Mouse (Mus musculus): Measurements from ENCODE around the gene Cacna2d2.

Cacna2d2 gene

DNA sequence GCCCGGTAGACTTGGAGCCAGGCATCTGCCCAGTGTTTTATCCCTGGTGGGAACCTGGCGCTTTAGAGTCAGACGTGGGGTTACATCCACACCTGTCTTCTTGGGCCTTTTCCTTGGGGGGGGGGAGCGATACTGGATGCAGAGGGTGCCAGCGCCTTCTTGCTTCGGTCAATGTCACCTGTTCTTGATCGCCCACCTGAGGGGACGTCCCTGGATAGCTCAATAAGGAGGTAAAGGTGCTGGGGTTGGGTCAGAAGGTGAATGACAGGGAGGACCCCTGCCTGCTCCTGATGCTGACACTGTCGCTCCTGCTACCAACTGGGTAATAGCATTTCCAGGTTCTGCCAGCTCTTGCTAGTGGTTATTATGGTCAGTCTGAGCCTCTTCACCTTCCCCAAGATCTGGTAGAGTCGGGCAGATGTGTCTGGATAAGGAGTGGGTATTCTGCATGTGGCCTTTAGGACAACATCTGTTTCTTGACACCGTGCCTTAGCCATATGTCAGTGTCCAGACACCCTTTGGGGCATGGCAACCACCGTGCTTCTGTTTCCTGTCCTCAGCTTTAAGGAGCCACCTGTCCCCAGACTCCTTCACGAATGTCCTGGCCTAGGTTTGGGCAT, 1.4 kb downstream of the Cacna2d2 start:
- DNase-seq (ENCODE audit: low spot score in 2 of 2), result no peak

DNA sequence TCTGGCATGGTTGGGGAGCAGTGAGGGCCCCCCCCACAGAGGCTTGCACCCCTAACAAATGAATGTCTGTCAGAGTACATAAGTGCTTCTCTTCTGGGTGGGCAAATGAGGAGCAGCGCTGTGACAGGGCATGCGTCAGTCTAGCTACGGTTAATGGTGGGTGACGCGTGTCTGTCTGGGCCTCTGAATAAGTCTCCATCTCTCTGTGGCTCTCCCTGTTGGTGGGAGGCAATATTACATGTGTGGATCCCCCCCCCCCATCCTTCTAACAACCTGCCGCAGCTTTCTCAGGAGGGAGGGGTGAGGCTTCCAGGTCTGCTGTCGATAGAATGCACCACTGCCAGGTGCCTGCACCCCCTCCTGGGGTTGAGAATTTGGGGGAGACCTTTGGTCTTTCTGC, 3.7 kb downstream of the Cacna2d2 start:
- DNase-seq (ENCODE audit: low spot score in 2 of 2), result no peak

DNA sequence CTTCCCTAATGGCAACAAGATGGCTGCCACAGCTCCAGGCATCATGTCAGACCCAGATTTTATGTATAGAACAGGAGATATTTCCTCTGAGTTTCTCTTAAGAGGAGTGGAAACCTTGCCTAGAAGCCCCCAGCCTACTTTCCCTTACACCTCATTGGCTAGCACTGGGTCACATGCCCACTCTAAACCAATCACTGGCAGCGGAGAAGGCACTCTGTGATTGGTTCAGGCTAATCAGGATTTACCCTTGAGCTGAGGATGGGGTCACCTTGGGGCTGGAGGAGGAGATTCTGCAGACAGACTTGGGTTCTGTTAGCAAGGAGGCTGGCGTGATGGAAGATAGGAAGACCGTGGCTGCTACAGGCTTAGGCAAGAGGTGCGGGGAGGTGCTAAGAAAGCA, 10.0 kb downstream of the Cacna2d2 start:
- DNase-seq (ENCODE audit: low spot score in 2 of 2), result no peak

DNA sequence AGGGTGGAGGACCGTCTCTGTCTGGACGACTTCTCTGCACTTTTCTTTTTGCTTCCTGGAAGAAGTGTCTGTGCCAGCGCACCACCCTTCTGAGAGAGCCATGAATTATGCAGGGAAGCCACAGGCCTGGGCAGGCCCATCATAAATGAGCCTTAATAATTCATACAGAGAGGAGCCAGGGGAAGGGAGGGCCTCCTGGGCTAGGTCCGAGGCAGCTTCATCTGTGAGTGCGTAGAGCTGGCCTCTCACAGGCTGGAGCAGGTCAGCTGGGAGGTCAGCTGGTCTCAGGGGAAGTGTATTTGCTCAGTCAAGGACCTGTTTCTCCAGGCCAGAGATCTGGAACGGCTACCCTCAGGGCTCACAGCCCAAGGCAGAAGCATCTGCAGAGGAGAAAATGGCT, 17.7 kb downstream of the Cacna2d2 start:
- no peak for DNase-seq (ENCODE audit: low spot score in 2 of 2)

DNA sequence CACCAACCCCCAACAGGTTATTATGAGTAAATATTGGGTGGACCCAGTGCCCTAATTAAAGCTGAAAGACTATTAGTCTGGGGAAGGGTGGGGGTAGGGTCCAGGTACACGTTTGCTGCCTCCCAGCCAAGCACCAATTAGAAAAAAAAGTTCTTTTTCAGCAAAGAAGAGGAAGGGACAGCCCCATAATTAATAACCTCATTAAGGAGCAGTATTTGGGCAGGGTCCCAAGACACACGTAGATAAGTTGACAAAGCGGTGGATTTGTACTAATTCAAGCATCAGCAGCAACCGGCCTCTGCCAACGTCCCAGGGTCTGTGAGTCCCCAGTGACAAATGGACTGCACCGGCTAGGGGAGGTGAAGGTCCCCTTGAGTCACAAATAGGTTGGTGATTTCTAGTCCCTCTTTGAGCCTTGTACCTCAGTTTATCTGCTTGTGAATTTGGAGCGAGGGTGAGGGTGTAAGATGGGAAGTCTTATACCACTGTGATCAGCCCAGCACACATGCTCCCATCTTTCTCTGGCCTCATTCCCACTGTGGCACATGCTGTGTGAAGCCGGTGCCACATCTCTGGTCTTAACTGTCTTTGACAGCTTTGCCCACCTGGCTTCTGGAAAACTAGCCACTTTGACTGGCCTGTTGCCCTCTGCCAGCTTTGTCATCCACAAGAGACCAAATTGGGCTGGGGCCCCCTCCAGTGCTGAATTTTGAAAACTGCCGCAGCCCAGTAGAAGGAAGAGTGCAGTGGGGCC, 20.3 kb downstream of the Cacna2d2 start:
- DNase-seq (ENCODE audit: low spot score in 2 of 2), result no peak

DNA sequence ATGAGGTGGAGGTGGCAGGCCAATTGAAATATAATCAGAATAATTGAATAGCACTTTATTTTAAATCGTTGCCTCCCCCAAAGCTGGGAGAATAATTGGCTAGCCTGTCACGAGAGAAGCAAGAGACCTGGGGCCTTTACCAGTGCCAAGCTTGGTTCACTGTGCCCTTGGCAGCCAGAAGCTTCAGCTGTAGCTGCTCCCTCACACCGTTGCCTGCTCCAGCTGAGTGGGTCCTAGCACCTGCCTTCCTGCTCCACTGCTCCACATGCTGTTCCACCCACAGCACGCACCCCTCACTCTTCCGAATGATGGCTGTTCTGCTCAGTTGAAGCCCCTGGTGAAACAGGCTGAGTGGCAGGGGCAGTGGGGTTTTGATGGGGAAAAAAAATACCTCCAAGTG, 21.5 kb downstream of the Cacna2d2 start:
- no peak for DNase-seq (ENCODE audit: low spot score in 2 of 2)

DNA sequence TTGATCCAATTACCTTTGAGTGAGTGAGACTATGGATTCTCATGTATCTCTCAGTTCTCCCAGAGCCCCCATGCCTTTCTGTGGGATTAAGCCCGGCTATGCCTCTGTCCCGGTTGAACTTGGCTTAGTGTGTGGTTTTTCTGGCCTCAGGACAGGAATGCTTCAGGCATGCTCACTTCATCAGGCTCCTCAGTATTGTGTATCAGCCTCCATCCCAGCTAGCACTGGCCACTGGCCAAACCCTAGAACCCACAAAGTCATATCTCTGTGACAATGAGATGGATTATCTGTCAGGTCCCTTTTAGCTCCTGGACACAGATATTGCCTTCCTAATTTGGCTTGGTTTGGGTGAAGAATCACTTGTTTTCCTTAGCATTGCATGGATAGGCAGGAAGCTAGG, 23.5 kb downstream of the Cacna2d2 start:
- no peak for DNase-seq (ENCODE audit: low spot score in 2 of 2)

DNA sequence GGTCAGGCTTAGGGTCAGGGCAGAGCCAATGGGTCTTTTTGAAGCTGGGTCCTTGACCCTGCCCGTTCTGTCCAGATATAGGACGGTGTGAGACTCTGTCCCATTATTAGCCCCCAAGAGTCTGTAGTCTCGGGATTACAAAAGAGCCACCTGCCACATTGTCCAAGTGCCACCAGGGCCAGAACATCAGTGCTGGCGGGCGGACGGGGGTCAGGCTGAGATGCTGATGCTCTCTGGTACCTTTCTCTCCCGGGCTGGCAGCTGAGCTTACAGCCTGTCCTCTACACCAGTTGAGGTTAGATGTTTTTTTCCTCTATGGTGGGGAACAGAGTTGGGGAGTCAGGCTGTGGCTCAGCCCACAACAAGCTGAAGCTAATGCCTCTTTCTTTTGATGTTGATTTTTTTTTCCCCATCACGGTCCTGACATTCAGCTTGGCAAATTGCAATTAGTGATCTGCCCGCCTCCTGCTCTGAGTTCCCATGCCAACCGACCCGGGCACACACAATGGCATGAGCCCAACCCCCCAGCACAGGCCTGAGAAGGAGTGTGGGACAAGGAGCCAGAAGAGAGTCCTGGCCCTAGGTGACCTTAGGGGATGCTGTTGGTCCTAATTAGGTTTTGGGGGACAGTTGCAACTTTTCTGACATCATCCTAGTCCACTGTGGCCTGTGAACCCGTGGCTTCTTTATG, 25.2 kb downstream of the Cacna2d2 start:
- no peak for DNase-seq (ENCODE audit: low spot score in 2 of 2)

DNA sequence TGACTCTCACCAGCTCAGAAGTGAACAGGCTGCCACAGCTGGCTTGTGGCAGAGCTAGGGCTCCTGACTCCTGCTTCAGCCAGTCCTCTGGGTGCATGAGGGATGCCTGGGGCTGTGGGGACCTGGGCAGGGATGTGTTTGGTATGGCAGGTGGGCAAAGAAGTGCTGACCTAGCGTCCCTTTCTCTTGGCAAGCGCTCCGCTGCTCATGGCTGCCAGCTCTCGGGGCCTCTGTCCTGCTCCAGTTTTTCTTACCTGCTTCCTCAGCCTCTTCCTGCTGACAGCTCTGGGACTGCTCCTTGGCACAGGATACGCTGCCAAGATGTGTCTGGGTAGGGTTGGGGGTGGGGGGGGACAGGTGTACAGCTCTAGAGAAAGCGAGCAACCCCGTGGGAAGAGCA, 28.5 kb downstream of the Cacna2d2 start:
- DNase-seq (ENCODE audit: low spot score in 2 of 2), result no peak

DNA sequence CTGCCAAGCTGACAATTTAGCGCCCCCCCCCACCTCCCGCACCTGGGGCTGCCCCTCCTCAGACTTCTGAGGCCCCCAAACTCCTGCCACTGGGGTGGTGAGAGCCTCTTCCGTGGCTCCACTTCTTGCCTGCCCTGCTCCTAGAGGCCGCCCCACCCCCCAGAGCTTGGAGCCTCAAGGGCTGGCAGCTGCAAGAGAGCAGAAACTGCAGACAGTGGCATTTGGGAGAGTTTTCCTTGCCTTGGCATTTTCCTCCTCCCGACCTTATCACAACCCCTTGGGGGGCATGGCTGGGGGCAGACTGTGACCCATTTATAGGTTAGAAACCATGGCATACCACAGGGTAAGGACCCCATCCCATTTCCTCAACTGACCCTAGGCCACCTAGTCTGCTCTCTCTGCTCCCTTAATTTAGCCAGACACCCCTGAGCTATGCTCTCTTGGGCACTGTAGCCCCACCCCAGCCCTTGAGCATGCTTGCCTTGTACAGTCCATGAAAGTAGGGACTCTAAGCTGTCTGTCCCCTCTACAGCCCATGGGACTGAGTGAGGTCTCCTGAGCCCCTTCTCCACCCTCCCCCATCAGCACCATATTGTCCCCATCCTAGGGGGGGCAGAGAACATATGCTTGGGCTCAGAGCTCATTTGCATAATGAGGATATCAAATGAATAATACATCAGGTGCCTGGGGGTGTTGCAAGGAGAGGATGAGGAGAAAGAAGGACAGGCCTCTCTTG, 29.2 kb downstream of the Cacna2d2 start:
- no peak for DNase-seq (ENCODE audit: low spot score in 2 of 2)

DNA sequence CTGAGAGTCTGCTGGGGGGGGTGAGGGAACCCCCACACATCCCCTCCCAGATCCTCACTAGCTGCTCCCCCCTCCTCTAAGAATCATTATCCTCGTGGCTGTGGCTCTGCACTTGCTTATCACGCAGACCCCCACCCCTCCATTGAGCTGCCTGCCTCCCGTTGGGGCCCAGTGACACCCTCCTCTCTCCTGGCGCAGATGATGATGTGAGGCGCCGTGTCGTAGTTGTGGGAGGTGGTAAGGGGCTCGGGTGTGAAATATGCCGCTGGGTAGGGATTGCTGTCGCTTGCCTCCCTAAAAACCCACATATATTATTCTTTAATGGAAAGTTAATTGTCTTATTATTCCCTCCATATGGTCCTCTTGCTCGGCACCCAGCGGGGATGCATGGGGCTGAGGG, 31.0 kb downstream of the Cacna2d2 start:
- no peak for DNase-seq (ENCODE audit: low spot score in 2 of 2)

DNA sequence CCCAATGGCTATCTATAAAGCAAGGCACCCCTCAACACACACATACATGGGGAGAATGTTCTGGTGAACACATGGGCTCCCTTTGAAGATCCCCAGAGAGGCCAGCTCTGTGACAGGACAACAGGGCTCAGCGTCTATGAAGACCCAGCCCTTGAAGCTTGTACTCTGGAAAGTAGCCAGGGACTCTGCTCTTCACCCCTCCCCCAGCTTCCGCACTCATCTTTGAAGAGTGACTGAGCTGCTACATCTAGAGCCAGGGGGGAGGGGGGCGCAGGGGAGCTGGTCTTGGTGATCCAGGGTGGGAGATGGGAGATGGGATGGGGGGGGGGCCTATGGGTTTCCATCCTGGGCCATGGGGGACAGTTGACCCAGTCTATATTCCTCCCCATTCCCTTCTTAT, 33.1 kb downstream of the Cacna2d2 start:
- no peak for DNase-seq (ENCODE audit: low spot score in 2 of 2)

DNA sequence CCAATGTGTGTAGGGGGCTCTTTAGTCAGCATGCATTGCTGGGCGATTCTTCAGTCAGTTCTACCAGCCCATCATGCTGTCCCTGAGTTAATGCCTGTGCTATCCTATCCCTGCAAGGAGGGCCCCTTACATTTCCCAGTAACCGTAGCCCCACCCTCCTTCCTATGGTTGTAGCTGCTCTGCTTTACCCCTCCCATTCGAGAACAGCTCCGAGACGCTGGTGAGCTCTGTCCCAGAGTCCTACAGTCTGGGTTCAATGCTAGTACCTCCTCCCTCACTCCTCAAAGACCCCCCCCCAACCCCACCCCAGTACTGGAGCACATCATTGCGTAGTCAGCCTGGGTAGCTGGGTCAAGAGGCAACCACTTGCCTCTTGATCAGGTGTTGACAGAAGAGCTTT, 35.4 kb downstream of the Cacna2d2 start:
- no peak for DNase-seq (ENCODE audit: low spot score in 2 of 2)

DNA sequence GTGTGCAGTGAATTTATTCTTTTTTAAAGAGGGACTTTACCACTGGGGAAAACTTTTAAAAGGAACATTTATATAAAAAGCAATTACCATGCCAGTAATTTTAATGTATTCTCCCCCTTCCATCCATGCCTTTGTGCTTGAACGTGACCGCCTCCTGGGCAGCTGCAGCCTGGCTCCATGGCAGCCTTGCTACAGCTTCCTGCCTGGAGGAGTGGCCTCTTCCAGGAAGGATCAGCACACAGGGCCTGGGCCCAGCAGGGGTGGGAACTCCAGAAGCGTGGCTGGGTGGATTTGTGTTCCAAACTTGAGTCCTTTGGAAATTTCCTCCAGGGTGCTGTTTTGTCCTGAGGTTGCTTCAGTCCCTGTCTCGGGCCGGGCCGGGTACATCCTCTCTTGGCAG, 35.9 kb downstream of the Cacna2d2 start:
- no peak for DNase-seq (ENCODE audit: low spot score in 2 of 2)

DNA sequence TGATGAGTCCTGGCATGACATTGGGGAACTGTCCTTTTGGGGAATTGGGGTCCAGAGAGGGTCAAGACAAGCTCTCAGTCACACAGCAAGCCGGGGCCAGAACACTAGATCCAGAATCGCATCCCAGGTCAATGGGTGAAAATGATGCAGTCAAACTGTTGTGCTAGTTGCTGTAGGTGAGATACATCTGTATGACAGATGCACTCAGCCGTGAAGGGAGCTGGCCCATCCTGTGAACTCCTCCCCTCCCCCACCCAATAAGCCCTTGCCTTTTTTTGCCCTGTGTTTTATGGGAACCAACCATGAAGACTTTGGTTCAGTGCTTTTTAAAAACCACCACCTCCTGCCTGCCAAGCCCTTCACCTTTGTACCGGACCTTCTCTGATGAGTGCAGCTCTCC, 43.5 kb downstream of the Cacna2d2 start:
- no peak for DNase-seq (ENCODE audit: low spot score in 2 of 2)

DNA sequence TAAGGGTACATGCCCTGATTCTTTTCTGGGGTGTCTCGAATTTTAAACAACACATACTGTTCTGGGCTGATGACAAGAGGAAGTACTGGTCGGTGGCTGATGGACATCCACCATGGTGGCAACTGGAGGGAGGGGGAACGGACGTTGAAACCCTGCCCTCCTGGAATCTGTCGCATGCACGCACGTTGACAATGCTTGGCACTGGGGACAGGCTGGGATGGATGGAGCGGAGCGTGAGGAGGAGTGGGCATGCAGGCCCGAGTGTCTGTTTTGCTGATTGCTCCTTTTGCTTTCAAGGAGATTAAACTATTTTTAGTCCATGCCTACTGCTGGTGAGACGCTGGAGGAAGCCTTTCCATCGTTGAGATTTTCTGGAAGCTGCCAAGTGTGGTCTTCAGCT, 43.9 kb downstream of the Cacna2d2 start:
- DNase-seq (ENCODE audit: low spot score in 2 of 2), result peak in 1 of 2 experiments; percentile 18

DNA sequence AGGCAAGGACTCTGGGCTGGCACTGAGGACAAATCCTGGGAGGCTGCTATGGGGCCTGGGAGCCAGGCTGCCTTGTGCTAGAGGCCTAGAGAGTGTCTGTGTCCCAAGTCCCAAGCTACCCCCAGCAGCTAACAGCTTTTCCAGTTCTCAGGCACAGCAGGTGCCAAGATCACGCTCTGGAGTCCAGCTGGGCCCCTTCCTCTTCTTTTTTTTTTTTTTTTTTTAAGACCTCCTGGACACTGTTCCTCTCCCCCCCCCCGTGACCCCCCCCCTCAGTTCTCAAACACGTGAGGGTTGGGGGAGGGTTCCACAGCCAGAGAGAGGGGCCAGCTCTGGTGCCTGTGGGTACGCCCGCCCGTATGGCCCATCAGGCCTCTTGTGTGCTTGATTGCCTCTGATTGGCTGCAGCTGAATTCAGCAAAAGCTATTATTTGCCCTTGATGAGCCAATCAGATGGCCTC, 45.6 kb downstream of the Cacna2d2 start:
- no peak for DNase-seq (ENCODE audit: low spot score in 2 of 2)

DNA sequence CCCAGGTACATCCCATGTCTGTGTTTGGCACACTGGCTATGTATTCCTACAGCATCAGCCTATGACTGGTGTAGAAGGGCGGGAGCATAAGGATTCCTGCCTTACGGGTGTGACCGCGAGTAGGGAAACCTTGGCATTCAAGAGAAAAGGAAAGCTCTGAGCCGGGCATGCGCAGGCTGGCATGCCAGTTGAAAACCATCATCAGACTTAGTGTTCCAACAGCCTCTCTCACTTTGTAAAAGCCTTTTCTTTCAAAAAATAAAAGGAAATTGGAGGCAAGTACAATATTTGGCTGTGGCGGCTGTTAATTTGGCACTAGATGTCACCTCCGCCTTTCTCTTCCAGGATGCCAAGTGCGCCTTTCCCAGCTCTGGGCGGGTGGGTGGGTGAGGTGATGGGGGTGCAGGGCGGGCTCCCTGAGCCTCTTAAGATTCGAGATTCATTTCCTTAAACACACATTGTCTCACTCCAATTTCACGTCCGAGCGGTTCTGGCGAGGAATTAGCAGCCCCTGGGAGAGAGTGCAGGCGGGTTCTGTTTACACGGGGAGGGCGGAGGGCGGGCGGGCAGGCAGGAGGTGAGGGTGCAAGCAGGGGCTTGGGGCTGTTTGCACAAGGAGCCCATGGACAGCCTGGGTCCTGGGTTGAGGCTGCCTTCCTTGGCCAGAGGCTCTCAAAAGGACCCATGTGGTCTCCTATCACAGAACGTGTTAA, 49.5 kb downstream of the Cacna2d2 start:
- peak in 1 of 2 experiments; percentile 30 for DNase-seq (ENCODE audit: low spot score in 2 of 2)

DNA sequence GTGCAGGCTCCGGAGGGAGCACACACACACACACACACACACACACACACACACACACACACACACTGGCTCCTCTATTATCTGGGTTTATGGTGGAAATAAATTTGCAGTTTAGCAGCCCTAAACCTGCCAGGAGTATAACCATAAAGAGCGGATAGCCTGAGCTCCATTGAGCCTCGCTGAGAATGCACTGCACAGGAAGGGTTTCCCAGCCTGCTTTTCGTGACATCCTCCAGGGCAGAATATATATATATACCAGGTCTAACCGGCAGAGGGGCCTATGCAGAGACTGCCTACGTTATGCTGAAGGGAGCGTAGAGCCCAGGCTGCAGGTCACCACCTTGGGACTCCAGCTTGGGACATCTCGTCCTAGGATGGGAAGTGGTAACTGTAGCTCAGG, 52.0 kb downstream of the Cacna2d2 start:
- DNase-seq (ENCODE audit: low spot score in 2 of 2), result no peak

DNA sequence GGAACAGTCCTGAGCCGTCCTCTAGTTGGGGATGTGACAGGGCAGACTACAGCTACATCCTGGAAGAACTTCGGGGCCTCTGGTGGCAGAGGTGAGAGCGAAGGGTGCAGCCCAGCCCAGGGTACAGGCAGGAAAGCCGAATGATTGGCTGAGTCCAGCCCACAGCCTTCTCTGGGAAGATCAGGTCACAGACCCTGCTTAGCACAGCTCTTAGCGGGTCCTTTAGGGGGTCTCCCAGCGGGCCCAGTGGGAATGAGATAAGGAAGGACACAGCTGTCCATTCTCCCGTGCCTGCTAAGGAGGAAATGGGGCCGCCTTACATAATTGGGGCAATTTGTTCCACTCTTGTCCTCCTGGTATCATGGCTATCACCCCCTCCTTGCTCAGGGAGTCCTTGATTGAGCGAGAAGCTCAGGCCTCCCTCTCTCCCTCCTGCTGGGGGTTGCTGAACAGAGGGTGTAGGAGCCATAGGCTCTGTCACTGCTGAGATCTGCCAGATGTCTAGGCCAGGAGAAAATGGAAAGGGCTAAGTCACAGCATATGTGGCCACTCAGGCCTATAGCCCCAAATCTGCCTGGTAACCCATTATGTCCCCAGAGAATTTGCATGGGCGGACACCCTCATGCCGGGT, 52.6 kb downstream of the Cacna2d2 start:
- DNase-seq (ENCODE audit: low spot score in 2 of 2), result no peak

DNA sequence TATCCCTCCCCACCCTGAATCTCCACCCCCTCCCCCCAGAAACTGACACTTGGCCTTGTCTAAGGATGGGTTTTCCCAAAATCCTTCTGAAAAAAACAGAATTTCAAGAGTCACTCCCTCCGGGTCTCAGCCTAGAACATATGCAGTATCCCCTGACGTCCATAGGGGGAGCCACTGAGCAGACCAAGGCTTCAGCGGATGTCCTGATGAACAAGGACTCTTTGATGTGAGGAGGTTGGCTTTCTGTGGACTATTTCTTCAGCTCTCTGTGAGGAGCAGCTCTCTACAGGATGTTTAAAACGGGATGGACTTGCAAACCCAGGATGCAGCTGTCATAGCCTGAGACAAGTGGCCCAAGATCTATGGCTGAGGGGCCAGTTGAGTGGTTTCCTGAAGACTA, 53.1 kb downstream of the Cacna2d2 start:
- no peak for DNase-seq (ENCODE audit: low spot score in 2 of 2)

Data from frontal cortex, postnatal 36 days (tissue).